Mouse (Mus musculus) brain, embryonic 18.5 days (tissue): ENCODE results near the gene Htra2.
A peak's percentile ranks its signal among the peaks of the same experiment; 100 is the strongest.

ENCODE experiments used
- DNase-seq: peaks from one replicate; pipeline ENCODE4 v3.0.0-alpha.2; 2012; ENCODE audit warnings: low read depth, low spot score

Htra2 gene

GRCm38 (mm10) chr6:83054871-83055431 lies at the start of gene Htra2:
Gene Htra2, minus strand, starts transcription at chr6:83055273.
- DNase-seq, result no peak

GRCm38 (mm10) chr6:83104158-83104557 lies 49.1 kb upstream of the Htra2 start:
- DNase-seq, result no peak

GRCm38 (mm10) chr6:83103130-83103650 lies 48.1 kb upstream of the Htra2 start:
- no peak for DNase-seq

- no peak for DNase-seq
Measured at GRCm38 (mm10) chr6:83101688-83102556, 46.8 kb upstream of the Htra2 start.

- peak; percentile 83 for DNase-seq
Measured at GRCm38 (mm10) chr6:83101316-83101687, 46.2 kb upstream of the Htra2 start, which contains the start of the genes Ccdc142 and Gm42688. Gene Ccdc142, plus strand, starts transcription at chr6:83101601. Gene Gm42688, plus strand, starts transcription at chr6:83101617.

- no peak for DNase-seq
Measured at GRCm38 (mm10) chr6:83098411-83098810, 43.3 kb upstream of the Htra2 start.

- no peak for DNase-seq
Measured at GRCm38 (mm10) chr6:83095968-83096367, 40.9 kb upstream of the Htra2 start.

- no peak for DNase-seq
Measured at GRCm38 (mm10) chr6:83092416-83093127, 37.5 kb upstream of the Htra2 start.

- DNase-seq, result no peak
Measured at GRCm38 (mm10) chr6:83087926-83088260, 32.8 kb upstream of the Htra2 start.

GRCm38 (mm10) chr6:83087205-83087925 lies 32.3 kb upstream of the Htra2 start:
- no peak for DNase-seq

- no peak for DNase-seq
Measured at GRCm38 (mm10) chr6:83086121-83087035, 31.3 kb upstream of the Htra2 start, which contains the start of gene Lbx2. Gene Lbx2, plus strand, starts transcription at chr6:83086367.

GRCm38 (mm10) chr6:83084477-83084876 lies 29.4 kb upstream of the Htra2 start:
- DNase-seq, result no peak

GRCm38 (mm10) chr6:83083497-83083896 lies 28.4 kb upstream of the Htra2 start:
- DNase-seq, result no peak

GRCm38 (mm10) chr6:83080210-83080609 lies 25.1 kb upstream of the Htra2 start:
- no peak for DNase-seq

GRCm38 (mm10) chr6:83078324-83078858 lies 23.3 kb upstream of the Htra2 start:
- peak; percentile 95 for DNase-seq

GRCm38 (mm10) chr6:83077630-83078323 lies 22.7 kb upstream of the Htra2 start, which contains the start of gene Pcgf1:
Gene Pcgf1, plus strand, starts transcription at chr6:83077869.
- no peak for DNase-seq

GRCm38 (mm10) chr6:83074979-83075378 lies 19.9 kb upstream of the Htra2 start:
- DNase-seq, result no peak

GRCm38 (mm10) chr6:83071220-83071619 lies 16.1 kb upstream of the Htra2 start:
- no peak for DNase-seq
